Mouse (Mus musculus) urinary bladder, postnatal 14 days (tissue): ENCODE results near the gene Carhsp1.
A peak's percentile ranks its signal among the peaks of the same experiment; 100 is the strongest.

Experiments
- DNase-seq: peaks from one replicate; pipeline ENCODE4 v3.0.0; 2021; ENCODE audit warnings: low spot score

Gene Carhsp1

GRCm38 (mm10) chr16:8638131-8638530, 33.8 kb downstream of the Carhsp1 start:
- no peak for DNase-seq

- DNase-seq, result peak; percentile 83
Observed at GRCm38 (mm10) chr16:8637217-8638051, 34.5 kb downstream of the Carhsp1 start, which contains the start of the genes Pmm2 and Tmem186. Pmm2 (plus strand) TSS chr16:8637674. Tmem186 (minus strand) TSS chr16:8637712.

- no peak for DNase-seq
Observed at GRCm38 (mm10) chr16:8636867-8637216, 35.1 kb downstream of the Carhsp1 start.

GRCm38 (mm10) chr16:8631428-8631827, 40.5 kb downstream of the Carhsp1 start:
- no peak for DNase-seq

GRCm38 (mm10) chr16:8630419-8630818, 41.5 kb downstream of the Carhsp1 start:
- no peak for DNase-seq

GRCm38 (mm10) chr16:8620315-8621115, 51.4 kb downstream of the Carhsp1 start:
- no peak for DNase-seq

GRCm38 (mm10) chr16:8619659-8620314, 52.2 kb downstream of the Carhsp1 start:
- no peak for DNase-seq

- no peak for DNase-seq
Observed at GRCm38 (mm10) chr16:8613447-8613846, 58.5 kb downstream of the Carhsp1 start.

GRCm38 (mm10) chr16:8613039-8613438, 58.9 kb downstream of the Carhsp1 start:
- no peak for DNase-seq

GRCm38 (mm10) chr16:8612214-8613005, 59.5 kb downstream of the Carhsp1 start:
- no peak for DNase-seq

GRCm38 (mm10) chr16:8610397-8610796, 61.6 kb downstream of the Carhsp1 start:
- no peak for DNase-seq
